Mouse (Mus musculus) right cerebral cortex, postnatal 4 days (tissue): ENCODE data around the gene Fermt3.

ENCODE experiments used
- DNase-seq: peaks from one replicate; pipeline ENCODE4 v3.0.0-alpha.2; 2022

The Fermt3 gene

GRCm38 (mm10) chr19:6987904-6988285, 31.4 kb downstream of the Fermt3 start:
- no peak for DNase-seq

DNA sequence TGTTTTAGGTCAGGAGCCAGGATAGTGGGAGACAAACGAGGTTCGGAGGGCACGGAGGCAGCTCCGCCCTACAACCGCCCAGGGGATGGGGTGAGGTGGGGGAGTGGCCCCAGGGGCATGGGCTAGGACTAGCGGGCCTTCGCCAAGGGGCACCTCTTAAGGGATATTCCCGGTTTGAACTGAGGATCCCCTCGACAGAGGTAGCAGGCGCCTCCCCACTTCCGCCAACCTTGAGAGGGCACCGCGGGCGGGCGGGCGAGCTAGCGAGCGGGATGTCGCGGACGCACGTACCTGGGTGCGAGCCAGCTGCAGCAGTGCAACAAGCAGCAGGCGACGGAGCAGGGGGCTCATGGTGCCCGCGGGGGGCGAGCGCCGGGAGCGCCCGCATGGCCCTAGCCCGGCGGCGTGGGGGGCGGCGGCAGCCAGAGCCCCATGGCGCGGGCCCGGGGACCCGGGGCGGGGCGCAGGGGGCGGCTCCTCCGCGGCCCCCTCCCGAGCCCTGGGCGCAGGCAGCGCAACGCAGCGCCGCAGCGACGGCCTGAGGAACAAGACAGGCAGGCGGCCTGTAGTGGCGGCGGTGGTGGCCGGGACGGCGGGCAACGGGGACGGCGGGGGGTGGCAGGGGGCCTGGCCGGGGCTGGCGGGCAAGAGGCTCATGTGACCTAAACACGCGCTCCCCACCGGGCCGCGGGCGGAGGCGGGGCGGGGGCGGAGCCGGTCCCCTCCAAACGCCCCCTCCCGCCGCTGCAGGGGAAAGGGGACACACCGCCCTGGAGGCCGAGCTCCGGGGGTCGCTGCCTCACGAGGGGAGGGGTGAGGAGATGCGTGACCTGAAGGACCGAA, 32.0 kb downstream of the Fermt3 start, which contains the start of gene Vegfb:
Vegfb (minus strand) TSS at position 591 of the 843 bp plus-strand sequence.
- peak; percentile 68 for DNase-seq

GRCm38 (mm10) chr19:6985951-6986708, 33.1 kb downstream of the Fermt3 start:
- DNase-seq = no peak

GRCm38 (mm10) chr19:6985300-6985699, 34.0 kb downstream of the Fermt3 start:
- no peak for DNase-seq

DNA sequence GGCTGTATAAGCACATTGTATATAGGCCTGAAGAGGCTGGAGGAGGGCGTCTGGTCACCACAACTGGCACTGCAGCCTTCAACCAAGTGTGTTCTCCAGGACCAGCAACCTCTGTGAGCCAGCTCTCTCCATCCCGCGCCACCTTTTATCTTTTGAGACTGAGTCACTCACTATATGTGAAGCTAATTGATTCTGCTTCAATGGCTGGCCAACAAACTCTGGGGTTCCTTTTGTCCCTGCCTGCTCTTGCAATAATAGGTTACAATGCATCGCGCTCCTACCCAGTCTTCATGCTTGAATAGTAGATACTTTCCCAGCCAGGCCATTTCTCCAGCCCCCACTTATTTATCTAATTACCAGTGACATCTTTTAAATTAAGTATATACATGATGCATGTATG, 35.6 kb downstream of the Fermt3 start:
- no peak for DNase-seq

DNA sequence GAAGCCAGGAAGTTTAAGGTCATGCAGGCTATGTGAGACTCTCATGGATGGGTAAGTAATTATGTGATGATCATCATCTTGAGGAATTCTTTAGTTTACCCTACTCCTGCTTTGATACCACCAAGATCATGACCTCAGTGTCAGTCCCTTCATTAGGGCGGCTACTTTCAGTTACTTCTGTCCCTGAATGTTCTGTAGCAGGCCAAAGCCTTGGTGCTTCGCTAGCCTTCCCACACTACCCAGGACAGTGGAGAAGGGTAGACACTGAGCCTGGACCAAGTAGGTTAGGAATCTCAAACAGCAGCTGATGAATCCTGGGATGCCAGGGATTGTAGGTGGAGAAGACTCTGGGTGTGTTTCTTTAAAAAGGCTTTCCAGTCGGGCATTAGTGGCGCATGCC, 37.8 kb downstream of the Fermt3 start:
- no peak for DNase-seq

DNA sequence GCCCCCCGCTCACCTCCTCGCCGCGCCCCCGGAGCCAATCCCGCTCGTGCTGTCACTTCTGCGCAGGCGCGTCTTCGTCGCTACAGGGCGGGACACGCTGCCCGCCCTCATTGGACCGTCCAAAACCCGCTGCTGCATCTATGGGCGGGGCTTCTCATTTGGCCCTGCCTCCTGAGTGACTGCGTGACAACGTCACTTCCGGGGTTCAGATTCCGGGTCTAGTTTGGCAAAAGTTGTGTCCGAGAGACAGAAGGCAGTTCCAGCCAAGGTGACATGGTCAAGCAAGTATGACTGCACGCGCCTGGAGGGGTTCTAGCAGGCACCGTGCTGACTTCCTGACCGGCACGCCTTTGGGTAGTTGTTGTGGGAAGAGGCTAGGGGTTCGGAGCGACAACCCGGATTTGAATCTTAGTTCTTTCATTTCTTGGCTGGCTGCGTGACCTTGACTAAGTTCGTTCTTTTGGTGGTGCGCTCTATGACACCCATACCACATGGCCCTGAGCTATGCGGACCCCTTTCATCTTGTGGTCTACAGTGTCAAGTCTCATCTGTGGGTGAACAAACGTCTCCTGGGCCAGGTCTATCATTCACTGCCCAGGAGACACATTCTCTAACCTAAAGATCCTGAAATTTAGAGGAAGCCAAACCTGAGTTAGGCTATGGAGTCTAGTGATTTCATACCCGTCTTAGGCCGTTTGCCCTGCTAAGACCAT, 38.7 kb downstream of the Fermt3 start, which contains the start of gene Fkbp2:
Fkbp2 (minus strand) TSS at position 121 of the 713 bp plus-strand sequence.
- peak; percentile 98 for DNase-seq

DNA sequence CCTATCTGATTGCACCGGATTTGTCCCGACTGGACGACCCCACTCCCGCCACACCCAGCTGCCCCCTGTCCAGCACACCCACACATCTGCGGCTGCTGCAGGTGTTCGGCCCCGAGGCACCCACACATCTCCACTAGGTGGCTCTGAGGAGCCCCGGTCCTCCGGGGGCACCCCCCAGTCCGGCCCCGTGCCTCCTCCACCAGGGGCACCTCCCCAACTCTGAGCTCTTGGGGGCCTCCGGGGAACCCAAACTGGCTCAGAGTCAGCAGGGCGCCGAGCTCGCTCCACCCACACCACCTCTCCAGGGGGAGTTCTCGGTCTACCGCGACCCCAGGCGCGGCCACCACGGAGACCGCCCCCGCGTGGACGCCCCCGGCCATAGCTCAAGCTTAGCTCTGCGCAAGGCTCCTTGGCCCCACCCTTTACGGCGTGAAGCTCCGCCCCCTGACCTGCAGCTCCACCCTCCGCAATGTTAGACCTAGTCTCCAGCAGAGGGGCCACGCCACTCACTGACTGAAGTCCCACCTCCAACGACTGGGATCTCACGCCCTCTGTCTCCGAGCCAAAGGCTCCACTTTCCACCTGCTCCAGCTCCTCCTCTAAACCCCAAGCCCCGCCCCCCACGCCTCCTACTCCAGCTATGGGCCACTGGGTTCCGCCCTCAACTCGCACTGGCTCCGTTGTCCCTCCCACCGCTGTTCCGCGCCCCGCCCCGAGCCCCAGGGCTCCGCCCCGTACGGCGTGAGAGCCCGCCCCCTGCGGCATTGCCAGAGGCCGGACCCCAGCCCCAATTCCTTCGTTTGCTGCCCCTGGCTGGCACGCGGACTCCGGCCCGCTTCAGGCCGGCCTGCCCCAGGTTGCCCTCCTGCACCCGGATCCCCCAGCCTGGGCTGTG, 39.5 kb downstream of the Fermt3 start:
- DNase-seq = peak; percentile 100

DNA sequence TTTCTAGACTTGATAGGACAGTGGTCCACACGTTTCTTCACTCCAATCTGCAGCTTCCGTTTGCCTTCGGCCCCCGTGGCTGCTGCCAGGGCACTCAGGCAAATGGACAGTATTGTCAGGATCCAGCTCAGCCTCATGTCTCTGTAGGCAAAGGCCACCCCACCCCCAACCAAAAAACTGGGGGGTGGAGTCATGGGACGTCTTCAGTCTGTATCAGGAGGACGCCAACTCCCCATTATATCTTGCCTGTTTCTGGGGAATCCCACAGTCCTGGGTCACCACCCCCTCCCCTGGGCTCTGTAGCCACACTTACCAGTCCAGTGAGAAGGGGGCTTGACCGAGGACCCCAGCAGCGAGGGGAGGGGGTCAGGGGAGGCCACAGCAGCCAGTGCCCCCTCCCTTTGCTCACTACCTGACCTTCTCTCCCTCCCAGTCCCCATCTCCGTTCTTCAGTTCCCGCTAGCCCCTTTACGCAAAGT, 40.2 kb downstream of the Fermt3 start:
- DNase-seq = no peak

- no peak for DNase-seq
These were observed 40.7 kb downstream of the Fermt3 start for GRCm38 (mm10) chr19:6978639-6978974.

GRCm38 (mm10) chr19:6977759-6978638, 41.3 kb downstream of the Fermt3 start:
- DNase-seq = no peak

DNA sequence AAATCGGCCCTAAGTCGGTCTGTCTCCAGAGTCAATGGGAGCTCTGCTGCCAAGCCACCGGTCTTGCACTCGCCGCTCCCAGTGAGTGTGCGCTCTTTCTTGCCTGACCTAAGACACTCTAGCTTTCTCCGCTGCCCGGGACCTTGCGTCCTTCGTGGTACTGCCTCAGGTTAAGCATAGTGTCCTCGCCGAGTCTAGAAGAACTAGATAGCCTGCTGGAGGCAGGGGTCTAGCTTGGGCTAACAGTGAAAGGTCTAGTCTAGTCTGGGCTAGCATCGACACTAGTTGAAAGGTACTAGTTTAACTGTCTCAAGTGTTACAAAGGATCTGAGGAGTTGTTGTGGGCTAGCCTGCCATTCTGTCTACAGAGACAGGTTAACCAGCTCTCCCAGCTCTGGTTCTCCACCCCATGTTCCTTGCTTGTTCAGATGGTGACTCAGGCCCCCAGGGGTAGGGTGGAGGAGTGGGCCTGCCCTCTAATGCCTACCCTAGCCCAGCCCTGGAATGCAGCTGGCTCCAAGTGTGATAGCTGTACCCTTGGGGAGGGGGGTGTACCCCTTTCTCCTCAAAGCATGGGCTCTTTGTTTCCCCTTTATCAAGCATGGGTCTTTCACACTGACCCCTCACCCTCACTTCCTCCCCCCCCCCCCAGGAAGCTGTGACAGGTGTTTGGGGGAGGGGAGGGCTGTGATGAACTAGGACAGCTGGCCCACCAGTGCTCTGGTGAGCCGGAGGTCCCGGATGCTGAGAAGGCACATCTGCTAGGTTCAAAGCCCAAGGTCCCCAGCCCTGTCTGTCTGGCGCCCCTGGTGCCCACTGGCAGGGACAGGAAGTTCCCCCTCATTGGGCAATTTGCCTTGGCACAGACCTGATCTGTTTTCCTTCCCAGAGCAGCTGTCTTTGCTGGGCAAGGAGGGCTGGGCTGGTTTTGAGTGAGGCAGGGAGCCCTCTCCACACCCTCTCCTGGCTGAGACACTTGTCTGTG, 43.4 kb downstream of the Fermt3 start, which contains the start of gene Plcb3:
Plcb3 (minus strand) TSS at position 934 of the 985 bp plus-strand sequence.
- DNase-seq = peak; percentile 60

DNA sequence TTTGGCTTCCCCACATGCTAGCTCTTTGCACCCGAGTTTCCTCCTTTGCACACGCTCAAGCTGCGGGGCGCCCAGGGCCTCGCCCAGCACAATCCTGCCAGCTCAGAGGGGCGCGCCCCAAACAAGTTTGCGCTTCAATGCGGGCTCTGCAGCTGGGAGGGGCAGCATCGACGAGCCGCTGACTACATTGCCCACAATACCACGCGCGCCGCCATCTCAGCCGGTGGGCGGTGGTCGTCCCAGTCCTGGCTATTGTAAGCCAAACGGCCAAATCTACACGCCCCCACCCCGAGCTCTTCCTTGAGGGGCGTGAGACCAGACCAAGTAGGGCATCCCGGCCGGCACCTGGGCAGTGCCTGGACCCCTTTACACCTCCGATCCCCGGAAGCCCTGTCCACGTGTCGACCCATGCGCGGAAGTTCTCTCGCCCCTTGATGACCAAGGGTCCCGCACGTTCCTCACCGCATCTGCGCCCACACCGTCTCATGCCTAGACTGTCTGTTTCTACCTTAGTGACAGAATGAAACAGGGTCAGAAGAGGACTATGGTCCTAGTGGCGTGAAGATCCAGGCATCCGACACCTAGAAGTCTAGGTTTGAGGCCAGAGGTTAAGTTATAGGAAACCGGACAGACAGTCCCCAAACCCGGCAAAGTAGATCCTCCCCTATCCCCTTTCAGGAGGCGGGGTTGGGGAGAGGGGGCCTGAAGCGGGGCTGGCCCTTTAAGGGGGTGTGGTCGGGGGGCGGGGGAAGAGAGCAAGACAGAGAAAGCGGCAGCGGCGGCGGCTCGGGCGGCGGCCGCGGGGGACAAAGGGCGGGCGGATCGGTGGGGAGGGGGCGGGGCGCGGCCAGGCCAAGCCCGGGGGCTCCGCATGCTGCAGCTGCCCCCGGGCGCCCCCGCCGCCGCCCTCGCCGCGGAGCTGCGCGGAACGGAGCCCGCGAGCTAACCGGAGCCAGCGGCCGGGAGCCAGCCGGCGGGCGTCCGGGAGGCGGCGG, 44.8 kb downstream of the Fermt3 start, which contains the start of gene Ppp1r14b:
Ppp1r14b (plus strand) TSS at position 758 of the 995 bp plus-strand sequence.
- DNase-seq = peak; percentile 80

GRCm38 (mm10) chr19:6973581-6974190, 45.6 kb downstream of the Fermt3 start:
- no peak for DNase-seq

DNA sequence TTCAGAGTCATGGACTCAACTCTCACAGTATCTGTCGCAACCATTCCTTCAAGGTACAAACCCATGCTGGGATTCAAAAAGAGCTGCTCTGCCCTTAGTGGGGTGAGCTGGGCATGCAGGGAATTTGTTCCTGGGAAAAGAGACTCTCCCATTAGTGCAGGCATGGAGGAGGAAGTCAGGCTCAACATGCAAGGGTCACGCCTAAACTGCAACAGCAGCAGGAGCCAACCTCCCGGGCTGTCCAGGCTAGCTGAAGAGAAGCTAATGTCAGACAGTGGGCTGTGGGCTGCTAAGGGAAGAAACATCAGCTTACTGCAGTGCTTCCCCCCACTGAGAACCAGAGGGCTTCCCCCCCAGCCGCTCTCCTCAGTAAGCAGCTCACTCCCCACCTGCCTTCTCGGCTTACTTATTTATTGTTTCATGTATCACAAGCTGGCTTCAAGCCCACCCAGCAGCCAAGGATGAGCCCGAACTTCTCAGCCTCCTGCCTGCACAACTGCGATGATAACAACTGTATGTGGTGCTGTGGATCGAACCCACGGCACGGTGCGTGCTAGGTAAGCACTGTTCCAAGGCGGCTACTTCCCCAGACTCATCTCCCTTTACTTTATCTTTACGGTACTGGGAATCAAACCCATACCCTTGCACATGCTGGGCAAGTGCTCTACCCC, 46.9 kb downstream of the Fermt3 start:
- DNase-seq = no peak

DNA sequence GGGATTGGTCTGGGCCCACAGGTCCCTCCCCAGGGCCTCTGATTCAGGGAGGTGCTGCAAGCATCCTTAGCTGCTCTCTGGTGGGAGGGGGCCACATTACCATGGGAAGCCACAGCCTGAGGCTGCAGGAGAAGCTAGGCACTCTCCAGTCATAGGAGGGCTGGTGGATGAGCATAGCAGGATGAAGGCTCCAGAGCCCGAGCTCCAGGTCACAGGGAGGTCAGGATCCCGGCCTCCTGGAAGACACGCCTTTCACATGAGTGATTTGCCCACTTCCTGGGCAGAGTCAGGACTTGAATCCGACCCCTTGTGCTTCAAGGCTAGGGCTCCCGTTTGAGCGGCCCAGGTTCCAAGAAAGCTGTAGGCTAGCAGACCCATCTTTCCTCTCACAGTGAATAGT, 47.6 kb downstream of the Fermt3 start:
- DNase-seq = no peak

GRCm38 (mm10) chr19:6970460-6971085, 48.7 kb downstream of the Fermt3 start:
- no peak for DNase-seq
